In the genomic region with DNA sequence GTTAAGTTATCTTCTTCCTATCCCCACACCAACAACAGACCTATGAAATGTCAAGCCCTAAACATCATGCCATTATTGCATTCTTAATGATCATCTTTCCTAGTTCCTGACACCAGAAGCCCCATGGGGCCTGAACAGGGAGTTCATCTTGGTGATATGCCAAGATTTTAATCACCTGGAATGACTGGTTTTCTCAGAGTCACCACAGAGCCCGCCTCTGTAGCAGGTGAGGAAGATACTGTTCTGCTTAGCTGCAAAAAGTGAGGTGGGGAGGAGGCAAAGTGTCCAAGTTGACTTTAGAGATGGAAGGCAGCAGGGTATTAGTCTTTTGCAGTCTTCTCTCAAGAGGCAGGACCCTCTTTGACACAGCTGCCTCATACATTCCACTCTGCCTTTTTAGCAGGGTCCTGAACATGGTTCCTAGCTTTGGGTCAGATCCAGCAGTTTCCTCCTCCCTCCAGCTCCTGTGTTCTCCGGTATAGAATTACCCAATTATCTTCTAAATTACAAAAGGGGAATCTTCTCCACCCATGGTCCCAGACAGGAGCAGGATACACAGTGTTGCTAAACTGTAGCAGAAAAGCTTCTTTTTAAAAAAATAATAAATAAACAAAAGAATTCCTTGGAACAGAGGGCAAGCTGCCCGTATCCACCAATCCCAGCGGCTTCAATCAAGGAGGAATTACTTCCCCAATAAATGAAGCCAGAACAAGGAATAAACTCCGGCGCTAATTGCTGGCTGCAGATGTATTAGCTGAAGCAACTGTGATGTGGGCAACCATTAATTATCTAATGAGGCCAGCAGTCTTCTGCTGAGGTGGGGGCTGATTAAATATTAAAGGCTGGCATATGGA, we compare ENCODE assay signal across 14 mouse cellular contexts.
A peak's percentile ranks its signal among the peaks of the same experiment; 100 is the strongest.
DNase-seq lines count a peak whose midpoint lies in the region; ATAC-seq lines count a peak whose summit lies in the region.
"Had no signal": no experiment of that assay in that cellular context is flagged by ENCODE, and none has a peak within 500 bp of the region (broad histone marks: within the 10 kb centered on the region; RNA-seq: fewer than 3 reads in every experiment).

No protein-coding gene starts in this region.

- no peaks in the 10 kb centered on the region for H3K36me3 ChIP-seq in embryonic facial prominence, embryonic 12.5 days
- no peaks in the 10 kb centered on the region for H3K36me3 ChIP-seq in midbrain, embryonic 15.5 days (replicated peaks)
- H3K36me3 ChIP-seq: G1E; lung, embryonic 15.5 days had no signal

- no peaks in the 10 kb centered on the region for H3K9me3 ChIP-seq in embryonic facial prominence, embryonic 12.5 days
- H3K9me3 ChIP-seq in midbrain, embryonic 15.5 days = no peaks in the 10 kb centered on the region
- H3K9me3 ChIP-seq: lung, embryonic 15.5 days had no signal

- peak; percentile 11 for DNase-seq in heart, adult 11 months
- no peak for DNase-seq in heart, postnatal 4 days
- peak; percentile 59 for DNase-seq in gonadal fat pad, adult 2 months (ENCODE audit: low read depth)
- no peak for DNase-seq in left cerebral cortex, adult 9 months (ENCODE audit: low spot score in 2 of 2)
- DNase-seq in heart, postnatal 10 days = no peak
- DNase-seq in gastrocnemius, postnatal 10 days = no peak
- DNase-seq: cerebellum, adult 11 months; heart, adult 2 months; kidney, postnatal 14 days; thymus, adult 18-20 months had no signal

- intact Hi-C loops in heart, postnatal 10 days (cut with DNase I) = no loop called here

- WGBS in embryonic facial prominence, embryonic 12.5 days = 49% methylated on average over 6 of the region's 6 CpGs
- 30% methylated on average over 6 of the region's 6 CpGs for WGBS in midbrain, embryonic 15.5 days

- H3K9ac ChIP-seq in embryonic facial prominence, embryonic 12.5 days = no peak overlapping the region
- no peak overlapping the region for H3K9ac ChIP-seq in midbrain, embryonic 15.5 days
- H3K9ac ChIP-seq: lung, embryonic 15.5 days had no signal

- peaks cover 11% of the 10 kb centered on the region; the same call in 1 of the 2 replicates for H3K4me1 ChIP-seq in embryonic facial prominence, embryonic 12.5 days
- H3K4me1 ChIP-seq in midbrain, embryonic 15.5 days = peaks cover 17% of the 10 kb centered on the region
- H3K4me1 ChIP-seq: lung, embryonic 15.5 days had no signal

- H3K4me3 ChIP-seq in embryonic facial prominence, embryonic 12.5 days = no peak overlapping the region
- no peak overlapping the region for H3K4me3 ChIP-seq in midbrain, embryonic 15.5 days
- H3K4me3 ChIP-seq: heart, adult 2 months; lung, embryonic 15.5 days had no signal

- H3K27ac ChIP-seq in embryonic facial prominence, embryonic 12.5 days = no peak overlapping the region
- H3K27ac ChIP-seq in midbrain, embryonic 15.5 days = peak overlapping the region; percentile 70
- H3K27ac ChIP-seq: heart, adult 2 months; lung, embryonic 15.5 days had no signal

- no peak for ATAC-seq in embryonic facial prominence, embryonic 12.5 days (ENCODE audit: insufficient number of reproducible peaks, insufficient read depth, low FRiP score, low TSS enrichment)
- ATAC-seq in midbrain, embryonic 15.5 days (replicated peaks) = peak; percentile 62; the same call in 1 of the 2 replicates

- H3K4me2 ChIP-seq in embryonic facial prominence, embryonic 12.5 days (replicated peaks) = peak overlapping the region; percentile 10; the same call in 1 of the 2 replicates
- no peak overlapping the region; the same call in 1 of the 2 replicates for H3K4me2 ChIP-seq in midbrain, embryonic 15.5 days
- H3K4me2 ChIP-seq: lung, embryonic 15.5 days had no signal

- H3K27me3 ChIP-seq in embryonic facial prominence, embryonic 12.5 days = no peaks in the 10 kb centered on the region
- H3K27me3 ChIP-seq in midbrain, embryonic 15.5 days (replicated peaks) = no peaks in the 10 kb centered on the region
- H3K27me3 ChIP-seq: lung, embryonic 15.5 days had no signal

Comparison
In these comparisons a context has a peak if more than half of its experiments do, and no peak if none do; other contexts are left out.
1. DNase-seq: peak in heart, adult 11 months (single experiment) and gonadal fat pad, adult 2 months (single experiment); none in heart, postnatal 4 days (single experiment), left cerebral cortex, adult 9 months (0 of 2), heart, postnatal 10 days (0 of 2) and gastrocnemius, postnatal 10 days (single experiment).